Mouse (Mus musculus): ENCODE measurements around the gene Klhdc10. TPM values are rescaled to one million over a fixed set of nuclear protein-coding genes. Genes with fewer than 3 reads are reported as not detected.

Klhdc10 gene
- polyA plus RNA-seq, 2 experiments, result 9.4 to 12.8 TPM

GRCm38 (mm10) chr6:30439576-30439975, 37.9 kb downstream of the Klhdc10 start:
- no peak for TF ChIP-seq EP300 (IDR thresholded peaks at IDR 0.05; ENCODE audit: low read depth)
- no peak for TF ChIP-seq CTCF (IDR thresholded peaks at IDR 0.05; ENCODE audit: low read depth)
- no peak for DNase-seq (ENCODE audit: low read depth in 3 of 3, low spot score in 3 of 3)
- Histone ChIP-seq H3K4me2 (ENCODE audit: low read depth) (no peak overlapping the region), H3K4me3 (ENCODE audit: insufficient read depth in 1 of 2, low read depth in 2 of 2, low read length in 2 of 2) (no peak overlapping the region), H3K27ac (no peak overlapping the region), H3K4me1 (replicated peaks; ENCODE audit: control insufficient read depth in 2 of 2, insufficient read depth in 2 of 2, low read length in 1 of 2) (no peaks in the 10 kb centered on the region; a peak in 1 of 4 replicates), H3K27me3 (ENCODE audit: control insufficient read depth, insufficient read depth, low read length) (no peaks in the 10 kb centered on the region), H3K36me3 (replicated peaks; ENCODE audit: control insufficient read depth, insufficient read depth, low read depth) (peaks cover 11% of the 10 kb centered on the region), H3K9ac (replicated peaks) (no peak overlapping the region), H3K9me3 (ENCODE audit: control insufficient read depth, low read length) (no peaks in the 10 kb centered on the region)
- no peak for ATAC-seq (ENCODE audit: insufficient read depth)
- WGBS (ENCODE audit: insufficient replicate concordance), result 89% methylated on average over 10 of the region's 10 CpGs

GRCm38 (mm10) chr6:30456991-30457390, 55.3 kb downstream of the Klhdc10 start:
- TF ChIP-seq EP300 (IDR thresholded peaks at IDR 0.05; ENCODE audit: low read depth) (no peak), CTCF (IDR thresholded peaks at IDR 0.05; ENCODE audit: low read depth) (no peak)
- WGBS (ENCODE audit: insufficient replicate concordance), result 84% methylated on average over 7 of the region's 7 CpGs
- Histone ChIP-seq H3K27me3 (ENCODE audit: control insufficient read depth, insufficient read depth, low read length) (no peaks in the 10 kb centered on the region; the same call in 1 of the 2 replicates), H3K9ac (replicated peaks) (no peak overlapping the region), H3K4me3 (ENCODE audit: insufficient read depth in 1 of 2, low read depth in 2 of 2, low read length in 2 of 2) (no peak overlapping the region), H3K27ac (no peak overlapping the region), H3K36me3 (replicated peaks; ENCODE audit: control insufficient read depth, insufficient read depth, low read depth) (no peaks in the 10 kb centered on the region), H3K4me1 (replicated peaks; ENCODE audit: control insufficient read depth in 2 of 2, insufficient read depth in 2 of 2, low read length in 1 of 2) (peaks cover 2 to 10% of the 10 kb centered on the region in 2 experiments; a peak in 3 of 4 replicates), H3K9me3 (ENCODE audit: control insufficient read depth, low read length) (no peaks in the 10 kb centered on the region), H3K4me2 (ENCODE audit: low read depth) (no peak overlapping the region)
- DNase-seq (ENCODE audit: low read depth in 3 of 3, low spot score in 3 of 3), result no peak
- no peak for ATAC-seq (ENCODE audit: insufficient read depth)

GRCm38 (mm10) chr6:30458626-30459025, 57.0 kb downstream of the Klhdc10 start:
- Histone ChIP-seq H3K9me3 (ENCODE audit: control insufficient read depth, low read length) (no peaks in the 10 kb centered on the region), H3K27me3 (ENCODE audit: control insufficient read depth, insufficient read depth, low read length) (no peaks in the 10 kb centered on the region; the same call in 1 of the 2 replicates), H3K4me2 (ENCODE audit: low read depth) (no peak overlapping the region), H3K4me3 (ENCODE audit: insufficient read depth in 1 of 2, low read depth in 2 of 2, low read length in 2 of 2) (no peak overlapping the region), H3K36me3 (replicated peaks; ENCODE audit: control insufficient read depth, insufficient read depth, low read depth) (no peaks in the 10 kb centered on the region), H3K9ac (replicated peaks) (no peak overlapping the region), H3K4me1 (replicated peaks; ENCODE audit: control insufficient read depth in 2 of 2, insufficient read depth in 2 of 2, low read length in 1 of 2) (peaks cover 2 to 13% of the 10 kb centered on the region in 2 experiments; a peak in 3 of 4 replicates), H3K27ac (no peak overlapping the region)
- TF ChIP-seq CTCF (IDR thresholded peaks at IDR 0.05; ENCODE audit: low read depth) (no peak), EP300 (IDR thresholded peaks at IDR 0.05; ENCODE audit: low read depth) (no peak)
- DNase-seq (ENCODE audit: low read depth in 3 of 3, low spot score in 3 of 3), result no peak
- no peak for ATAC-seq (ENCODE audit: insufficient read depth)
- WGBS (ENCODE audit: insufficient replicate concordance), result 72% methylated on average over 5 of the region's 5 CpGs

- H3K9ac ChIP-seq (replicated peaks), result peak overlapping the region; percentile 61
- ATAC-seq (ENCODE audit: insufficient read depth), result no peak
- WGBS (ENCODE audit: insufficient replicate concordance), result 64% methylated on average over 16 of the region's 16 CpGs
- no peaks in the 10 kb centered on the region for H3K36me3 ChIP-seq (replicated peaks; ENCODE audit: control insufficient read depth, insufficient read depth, low read depth)
- TF ChIP-seq EP300 (IDR thresholded peaks at IDR 0.05; ENCODE audit: low read depth) (no peak), CTCF (IDR thresholded peaks at IDR 0.05; ENCODE audit: low read depth) (no peak)
- H3K27me3 ChIP-seq (ENCODE audit: control insufficient read depth, insufficient read depth, low read length), result no peaks in the 10 kb centered on the region; the same call in 1 of the 2 replicates
- peaks cover 2 to 13% of the 10 kb centered on the region in 2 experiments; a peak in 3 of 4 replicates for H3K4me1 ChIP-seq (replicated peaks; ENCODE audit: control insufficient read depth in 2 of 2, insufficient read depth in 2 of 2, low read length in 1 of 2)
- H3K27ac ChIP-seq, result no peak overlapping the region
- H3K4me2 ChIP-seq (ENCODE audit: low read depth), result peak overlapping the region; percentile 80
- H3K9me3 ChIP-seq (ENCODE audit: control insufficient read depth, low read length), result no peaks in the 10 kb centered on the region
- H3K4me3 ChIP-seq (ENCODE audit: insufficient read depth in 1 of 2, low read depth in 2 of 2, low read length in 2 of 2), result peak overlapping the region; percentile 49 to 55
- no peak for DNase-seq (ENCODE audit: low read depth in 3 of 3, low spot score in 3 of 3)
Observed at GRCm38 (mm10) chr6:30459056-30459747, 57.5 kb downstream of the Klhdc10 start.
